Mouse (Mus musculus) testis, adult 2 months (tissue): Measurements from ENCODE around the gene Sh3pxd2a.

Experiments
- CTCF ChIP-seq: fragments of 200-500 bp; IDR thresholded peaks from 2 replicates; pipeline ENCODE4 v1.5.1; 2012; ENCODE audit warnings: low read depth, mild to moderate bottlenecking, inconsistent platforms, low read length, moderate library complexity; ENCODE audit not compliant: control insufficient read depth, insufficient read depth, insufficient replicate concordance
- POLR2A ChIP-seq: fragments of 200-500 bp; IDR thresholded peaks from 2 replicates; pipeline ENCODE4 v1.6.1; 2012; ENCODE audit warnings: low read depth, mild to moderate bottlenecking, inconsistent platforms, low read length, moderate library complexity; ENCODE audit not compliant: control insufficient read depth

DNA sequence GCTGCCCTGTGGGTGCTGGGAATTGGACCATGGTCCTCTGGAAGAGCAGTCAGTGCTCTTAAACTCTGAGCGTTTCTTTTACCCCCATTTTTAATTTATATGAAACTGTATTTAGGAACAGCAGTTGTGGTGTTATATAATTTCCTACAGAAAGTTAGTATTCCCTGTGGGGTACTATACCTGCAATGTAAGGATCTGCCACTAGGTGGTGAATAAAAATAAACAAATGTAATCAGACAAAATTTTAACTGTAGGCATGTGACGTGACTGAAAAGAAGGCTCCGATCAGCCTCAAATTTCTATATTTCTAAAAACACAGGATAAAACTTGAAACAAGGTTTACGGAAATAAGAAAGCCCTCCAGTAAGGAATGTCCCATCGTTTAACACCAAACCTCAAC, 81.9 kb downstream of the Sh3pxd2a start:
- TF ChIP-seq CTCF, result no peak
- TF ChIP-seq POLR2A, result no peak
